Mouse (Mus musculus) MEL (cell line): Measurements from ENCODE around the gene Ergic2.

Experiments
- GATA1 ChIP-seq: IDR thresholded peaks from 2 replicates; pipeline ENCODE4 v1.6.1; 2011; ENCODE audit warnings: low read depth, low read length, improper control_type of control experiment
- MAFK ChIP-seq: IDR thresholded peaks from 2 replicates; pipeline ENCODE4 v1.6.1; 2011; ENCODE audit warnings: low read depth, mild to moderate bottlenecking, low read length, improper control_type of control experiment, borderline replicate concordance
- POLR2A ChIP-seq, 2 experiments: IDR thresholded peaks; 2 replicates each; pipeline ENCODE4 v1.6.1; 2011 to 2012; ENCODE audit warnings: low read length in 2 of 2, mild to moderate bottlenecking in 2 of 2, control low read depth in 1 of 2, improper control_type of control experiment in 1 of 2, low read depth in 1 of 2, moderate library complexity in 1 of 2; ENCODE audit not compliant: control insufficient read depth in 1 of 2, insufficient read depth in 1 of 2, poor library complexity in 1 of 2
- TBP ChIP-seq: IDR thresholded peaks from 2 replicates; pipeline ENCODE4 v1.8.0; 2011; ENCODE audit warnings: low read depth, low read length, improper control_type of control experiment
- USF1 ChIP-seq: IDR thresholded peaks from 2 replicates; pipeline ENCODE4 v1.6.1; 2014; ENCODE audit warnings: low read depth, mild to moderate bottlenecking, inconsistent platforms, low read length, improper control_type of control experiment, moderate library complexity

- TF ChIP-seq MAFK (no peak), GATA1 (no peak), POLR2A (IDR thresholded peaks at IDR 0.05; ENCODE audit: control insufficient read depth in 1 of 2, insufficient read depth in 1 of 2, low read depth in 1 of 2, low read length in 2 of 2, poor library complexity in 1 of 2) (no peak), USF1 (no peak), TBP (no peak)
Measured at GRCm38 (mm10) chr6:148249221-148249620, 37.0 kb upstream of the Ergic2 start.
